Mouse (Mus musculus) bone marrow, adult 2 months (tissue): ENCODE measurements around the gene Sgms1. TPM values are rescaled to one million over a fixed set of nuclear protein-coding genes. Genes with fewer than 3 reads are reported as not detected.

ENCODE experiments used
- H3K27ac ChIP-seq: fragments of 200-500 bp; 2 replicates; pipeline ENCODE4 v1.5.1; 2012; ENCODE audit warnings: low read depth, mild to moderate bottlenecking, control low read depth, inconsistent platforms, low read length; ENCODE audit not compliant: control insufficient read depth, poor library complexity, insufficient read depth
- H3K4me1 ChIP-seq: fragments of 200-500 bp; 2 replicates; pipeline ENCODE4 v1.6.1; 2011; ENCODE audit warnings: low read length; ENCODE audit not compliant: control insufficient read depth, insufficient read depth
- H3K4me3 ChIP-seq: fragments of 200-500 bp; replicated peaks from 2 replicates; pipeline ENCODE3; 2011; ENCODE audit warnings: mild to moderate bottlenecking, low read depth, low read length, control low read depth; ENCODE audit not compliant: control insufficient read depth
- CTCF ChIP-seq: fragments of 200-500 bp; IDR thresholded peaks from 2 replicates; pipeline ENCODE4 v1.5.1; 2011; ENCODE audit warnings: low read length, control low read depth; ENCODE audit not compliant: control insufficient read depth, insufficient read depth
- POLR2A ChIP-seq: fragments of 200-500 bp; IDR thresholded peaks from 2 replicates; pipeline ENCODE4 v1.6.1; 2011; ENCODE audit warnings: low read depth, mild to moderate bottlenecking, control low read depth, low read length, borderline replicate concordance; ENCODE audit not compliant: control insufficient read depth
- WGBS: fragments of 180-500 bp; shearing (Covaris S2); methylation state at CpG from one replicate; pipeline ENCODE4 v1.1.7; 2018; 5-methylcytosine and 5-hydroxymethylcytosine counted together
- polyA plus RNA-seq: library from polyadenylated mRNA; stranded (reverse); fragments of >200 nt; gene quantifications from 2 replicates; pipeline ENCODE4 v1.2.4, GENCODE M21; 2011; ENCODE audit warnings: low replicate concordance; ENCODE audit not compliant: missing spikeins, insufficient read depth, insufficient read length

Gene Sgms1
- polyA plus RNA-seq, 1 experiment = 19.7 TPM

- WGBS = 80% methylated on average over 5 of the region's 5 CpGs
- TF ChIP-seq CTCF (no peak), POLR2A (no peak)
- H3K27ac ChIP-seq = no peak overlapping the region
Observed at GRCm38 (mm10) chr19:32403834-32404233, 14.3 kb upstream of the Sgms1 start.

GRCm38 (mm10) chr19:32398491-32398890 is 9.0 kb upstream of the Sgms1 start:
- TF ChIP-seq POLR2A = no peak
- TF ChIP-seq CTCF = no peak
- Histone ChIP-seq H3K4me3 (no peak overlapping the region), H3K27ac (no peak overlapping the region), H3K4me1 (no peaks in the 10 kb centered on the region)
- WGBS = 77% methylated on average over 5 of the region's 5 CpGs

More at GRCm38 (mm10) chr19:32403834-32404233, 14.3 kb upstream of the Sgms1 start:
- Histone ChIP-seq H3K4me3 (no peak overlapping the region), H3K4me1 (no peaks in the 10 kb centered on the region; the same call in none of the 2 replicates)

GRCm38 (mm10) chr19:32396303-32396702 is 6.8 kb upstream of the Sgms1 start:
- no peak overlapping the region for H3K4me3 ChIP-seq
- no peaks in the 10 kb centered on the region for H3K4me1 ChIP-seq
- TF ChIP-seq CTCF (no peak), POLR2A (no peak)
- H3K27ac ChIP-seq = no peak overlapping the region
- WGBS = 83% methylated on average over 6 of the region's 6 CpGs

GRCm38 (mm10) chr19:32394825-32395224 is 5.3 kb upstream of the Sgms1 start:
- Histone ChIP-seq H3K27ac (no peak overlapping the region), H3K4me1 (no peaks in the 10 kb centered on the region), H3K4me3 (no peak overlapping the region)
- no peak for TF ChIP-seq POLR2A
- no peak for TF ChIP-seq CTCF
- WGBS = 91% methylated on average over 13 of the region's 13 CpGs

GRCm38 (mm10) chr19:32393758-32394450 is 4.4 kb upstream of the Sgms1 start:
- TF ChIP-seq CTCF (0 out of 2 replicates have a peak, but pooled peaks have one; percentile 2), POLR2A (no peak)
- Histone ChIP-seq H3K4me1 (no peaks in the 10 kb centered on the region; the same call in 1 of the 2 replicates), H3K27ac (no peak overlapping the region), H3K4me3 (no peak overlapping the region)
- 84% methylated on average over 8 of the region's 8 CpGs for WGBS

- H3K27ac ChIP-seq = no peak overlapping the region
- WGBS = 88% methylated on average over 4 of the region's 4 CpGs
Observed at GRCm38 (mm10) chr19:32393092-32393745, 3.7 kb upstream of the Sgms1 start.

GRCm38 (mm10) chr19:32391441-32391840 is 1.9 kb upstream of the Sgms1 start:
- Histone ChIP-seq H3K4me1 (no peaks in the 10 kb centered on the region; the same call in none of the 2 replicates), H3K4me3 (no peak overlapping the region), H3K27ac (no peak overlapping the region)
- WGBS = 91% methylated on average over 3 of the region's 3 CpGs
- TF ChIP-seq POLR2A (no peak), CTCF (no peak)

More at GRCm38 (mm10) chr19:32393092-32393745, 3.7 kb upstream of the Sgms1 start:
- TF ChIP-seq CTCF = no peak
- TF ChIP-seq POLR2A = no peak
- Histone ChIP-seq H3K4me3 (no peak overlapping the region), H3K4me1 (no peaks in the 10 kb centered on the region; the same call in 1 of the 2 replicates)

- TF ChIP-seq CTCF (no peak), POLR2A (no peak)
- Histone ChIP-seq H3K4me3 (no peak overlapping the region), H3K27ac (no peak overlapping the region), H3K4me1 (no peaks in the 10 kb centered on the region; the same call in none of the 2 replicates)
- 73% methylated on average over 7 of the region's 7 CpGs for WGBS
Observed at GRCm38 (mm10) chr19:32390116-32390515, 602 bp upstream of the Sgms1 start.
